Mouse (Mus musculus) frontal cortex, postnatal 14 days (tissue): ENCODE measurements around the gene Saxo1.

Experiments used
- DNase-seq, 2 experiments: peaks; one replicate each; pipeline ENCODE4 v3.0.0; 2022; ENCODE audit warnings: low spot score in 2 of 2

The Saxo1 gene

GRCm38 (mm10) chr4:86422586-86422985 is 135.5 kb downstream of the Saxo1 start:
- no peak for DNase-seq

GRCm38 (mm10) chr4:86416401-86417025 is 141.6 kb downstream of the Saxo1 start:
- no peak for DNase-seq

GRCm38 (mm10) chr4:86413388-86413787 is 144.7 kb downstream of the Saxo1 start:
- DNase-seq: no peak

- no peak for DNase-seq
These were observed 147.2 kb downstream of the Saxo1 start for GRCm38 (mm10) chr4:86410946-86411345.

- no peak for DNase-seq
These were observed 149.7 kb downstream of the Saxo1 start for GRCm38 (mm10) chr4:86408421-86408820.

GRCm38 (mm10) chr4:86407200-86407527 is 151.0 kb downstream of the Saxo1 start:
- DNase-seq: no peak

GRCm38 (mm10) chr4:86406501-86407199 is 151.5 kb downstream of the Saxo1 start:
- DNase-seq: no peak

GRCm38 (mm10) chr4:86401116-86401515 is 157.0 kb downstream of the Saxo1 start:
- DNase-seq: no peak

GRCm38 (mm10) chr4:86397470-86397869 is 160.7 kb downstream of the Saxo1 start:
- no peak for DNase-seq

- no peak for DNase-seq
These were observed 161.3 kb downstream of the Saxo1 start for GRCm38 (mm10) chr4:86396672-86397288.

GRCm38 (mm10) chr4:86395636-86396035 is 162.5 kb downstream of the Saxo1 start:
- no peak for DNase-seq
